Mouse (Mus musculus): Measurements from ENCODE around the gene Plek. TPM values are rescaled to one million over a fixed set of nuclear protein-coding genes. Genes with fewer than 3 reads are reported as not detected.
"Not testable (repeated sequence)": the region's sequence is repeated elsewhere in the genome, so short reads cannot be mapped to it uniquely, and the experiment has no call there.

Plek gene
- polyA plus RNA-seq, 1 experiment from 2014 or later, result 4.0 TPM

- Histone ChIP-seq H3K9ac (no peak overlapping the region), H3K27ac (no peak overlapping the region), H3K4me3 (no peak overlapping the region), H3K4me1 (no peaks in the 10 kb centered on the region), H3K9me3 (peaks cover 2% of the 10 kb centered on the region; the same call in 1 of the 2 replicates), H3K4me2 (no peak overlapping the region), H3K36me3 (replicated peaks) (no peaks in the 10 kb centered on the region), H3K27me3 (replicated peaks) (no peaks in the 10 kb centered on the region)
- WGBS, result 90% methylated on average over 7 of the region's 7 CpGs
- no peak for ATAC-seq (replicated peaks)
Observed at GRCm38 (mm10) chr11:17019328-17019727, 32.9 kb downstream of the Plek start.

GRCm38 (mm10) chr11:17012948-17013347, 39.2 kb downstream of the Plek start:
- no peak for ATAC-seq (replicated peaks)
- Histone ChIP-seq H3K4me2 (no peak overlapping the region), H3K27ac (no peak overlapping the region), H3K36me3 (replicated peaks) (no peaks in the 10 kb centered on the region), H3K27me3 (replicated peaks) (no peaks in the 10 kb centered on the region), H3K9me3 (no peaks in the 10 kb centered on the region), H3K4me1 (no peaks in the 10 kb centered on the region), H3K4me3 (no peak overlapping the region), H3K9ac (no peak overlapping the region)

GRCm38 (mm10) chr11:17008498-17008941, 43.7 kb downstream of the Plek start:
- no peaks in the 10 kb centered on the region for H3K36me3 ChIP-seq (replicated peaks)
- H3K9me3 ChIP-seq, result no peaks in the 10 kb centered on the region
- H3K27me3 ChIP-seq (replicated peaks), result no peaks in the 10 kb centered on the region
- no peak overlapping the region for H3K4me2 ChIP-seq
- H3K9ac ChIP-seq, result no peak overlapping the region
- WGBS, result 85% methylated on average over 7 of the region's 7 CpGs
- no peaks in the 10 kb centered on the region for H3K4me1 ChIP-seq
- ATAC-seq (replicated peaks), result no peak
- no peak overlapping the region for H3K27ac ChIP-seq
- H3K4me3 ChIP-seq, result no peak overlapping the region

GRCm38 (mm10) chr11:17007517-17008173, 44.5 kb downstream of the Plek start:
- 94% methylated on average over 5 of the region's 5 CpGs for WGBS
- Histone ChIP-seq H3K36me3 (replicated peaks) (no peaks in the 10 kb centered on the region), H3K4me2 (no peak overlapping the region), H3K4me3 (no peak overlapping the region), H3K9me3 (no peaks in the 10 kb centered on the region), H3K4me1 (no peaks in the 10 kb centered on the region), H3K9ac (no peak overlapping the region), H3K27ac (no peak overlapping the region), H3K27me3 (replicated peaks) (no peaks in the 10 kb centered on the region)
- ATAC-seq (replicated peaks), result no peak

- 86% methylated on average over 3 of the region's 3 CpGs for WGBS
- not testable (repeated sequence) for ATAC-seq (replicated peaks); H3K4me3 ChIP-seq; H3K4me2 ChIP-seq; H3K9ac ChIP-seq; H3K9me3 ChIP-seq; H3K27ac ChIP-seq; H3K27me3 ChIP-seq (replicated peaks); H3K36me3 ChIP-seq (replicated peaks); H3K4me1 ChIP-seq
Observed at GRCm38 (mm10) chr11:17006526-17006925, 45.7 kb downstream of the Plek start.

DNA sequence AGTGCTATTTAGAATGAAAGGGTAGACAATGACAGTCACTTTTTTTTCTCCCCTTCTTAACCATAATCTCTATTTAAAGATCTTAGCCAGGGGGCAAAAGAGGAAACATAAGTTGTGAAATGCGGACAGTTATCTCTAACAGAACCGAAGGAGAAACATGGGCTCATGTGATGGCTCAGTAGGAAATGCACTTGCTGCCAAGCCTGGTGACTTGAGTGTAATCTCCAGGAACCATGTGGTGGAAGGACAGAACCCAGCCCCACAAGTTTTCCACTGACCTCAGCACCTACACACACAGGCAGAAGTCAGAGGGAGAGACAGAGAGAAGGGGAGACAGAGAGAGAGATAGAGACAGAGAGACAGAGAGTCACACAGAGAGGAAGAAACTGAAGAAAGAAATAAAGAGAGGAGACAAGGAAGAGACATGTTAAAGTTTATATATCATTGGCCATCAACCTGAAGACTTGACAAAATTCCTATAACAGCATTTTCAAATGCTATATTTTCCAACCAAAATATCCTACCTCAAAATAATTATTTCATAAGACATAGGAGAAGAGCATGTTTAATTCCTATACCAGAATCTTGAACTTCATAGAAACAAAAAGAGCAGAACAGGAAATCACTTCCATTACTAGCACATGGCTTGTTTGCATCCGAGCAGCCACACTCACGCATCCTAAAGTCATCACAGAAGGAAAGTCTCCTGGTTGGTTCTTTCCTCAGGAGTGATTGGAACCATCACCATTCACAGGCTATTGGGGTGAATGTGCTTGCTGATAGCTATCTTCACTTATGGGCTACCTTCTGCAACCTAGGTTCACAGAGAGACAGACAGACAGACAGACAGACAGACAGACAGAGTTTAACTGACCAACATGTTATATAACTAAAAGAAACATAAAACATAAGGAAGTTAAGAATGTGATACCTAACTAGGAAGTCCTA, 47.0 kb downstream of the Plek start:
- no peak for ATAC-seq (replicated peaks)
- no peak overlapping the region for H3K4me3 ChIP-seq
- no peak overlapping the region for H3K9ac ChIP-seq
- no peaks in the 10 kb centered on the region for H3K36me3 ChIP-seq (replicated peaks)
- no peaks in the 10 kb centered on the region for H3K4me1 ChIP-seq
- WGBS, result 90% methylated on average over 4 of the region's 4 CpGs
- H3K9me3 ChIP-seq, result no peaks in the 10 kb centered on the region
- H3K27ac ChIP-seq, result no peak overlapping the region
- no peak overlapping the region for H3K4me2 ChIP-seq
- H3K27me3 ChIP-seq (replicated peaks), result no peaks in the 10 kb centered on the region

- Histone ChIP-seq H3K4me2 (no peak overlapping the region), H3K9ac (no peak overlapping the region), H3K27ac (no peak overlapping the region), H3K36me3 (replicated peaks) (no peaks in the 10 kb centered on the region), H3K4me3 (no peak overlapping the region), H3K9me3 (no peaks in the 10 kb centered on the region), H3K4me1 (no peaks in the 10 kb centered on the region), H3K27me3 (replicated peaks) (no peaks in the 10 kb centered on the region)
- ATAC-seq (replicated peaks), result no peak
- 77% methylated on average over 3 of the region's 3 CpGs for WGBS
Observed at GRCm38 (mm10) chr11:17003757-17004156, 48.4 kb downstream of the Plek start.

- Histone ChIP-seq H3K36me3 (replicated peaks) (no peaks in the 10 kb centered on the region), H3K9ac (no peak overlapping the region), H3K4me3 (no peak overlapping the region), H3K4me2 (no peak overlapping the region), H3K4me1 (no peaks in the 10 kb centered on the region), H3K27me3 (replicated peaks) (no peaks in the 10 kb centered on the region), H3K27ac (no peak overlapping the region), H3K9me3 (no peaks in the 10 kb centered on the region)
- WGBS, result 87% methylated on average over 7 of the region's 7 CpGs
- ATAC-seq (replicated peaks), result no peak
Observed at GRCm38 (mm10) chr11:17002739-17003373, 49.3 kb downstream of the Plek start.

DNA sequence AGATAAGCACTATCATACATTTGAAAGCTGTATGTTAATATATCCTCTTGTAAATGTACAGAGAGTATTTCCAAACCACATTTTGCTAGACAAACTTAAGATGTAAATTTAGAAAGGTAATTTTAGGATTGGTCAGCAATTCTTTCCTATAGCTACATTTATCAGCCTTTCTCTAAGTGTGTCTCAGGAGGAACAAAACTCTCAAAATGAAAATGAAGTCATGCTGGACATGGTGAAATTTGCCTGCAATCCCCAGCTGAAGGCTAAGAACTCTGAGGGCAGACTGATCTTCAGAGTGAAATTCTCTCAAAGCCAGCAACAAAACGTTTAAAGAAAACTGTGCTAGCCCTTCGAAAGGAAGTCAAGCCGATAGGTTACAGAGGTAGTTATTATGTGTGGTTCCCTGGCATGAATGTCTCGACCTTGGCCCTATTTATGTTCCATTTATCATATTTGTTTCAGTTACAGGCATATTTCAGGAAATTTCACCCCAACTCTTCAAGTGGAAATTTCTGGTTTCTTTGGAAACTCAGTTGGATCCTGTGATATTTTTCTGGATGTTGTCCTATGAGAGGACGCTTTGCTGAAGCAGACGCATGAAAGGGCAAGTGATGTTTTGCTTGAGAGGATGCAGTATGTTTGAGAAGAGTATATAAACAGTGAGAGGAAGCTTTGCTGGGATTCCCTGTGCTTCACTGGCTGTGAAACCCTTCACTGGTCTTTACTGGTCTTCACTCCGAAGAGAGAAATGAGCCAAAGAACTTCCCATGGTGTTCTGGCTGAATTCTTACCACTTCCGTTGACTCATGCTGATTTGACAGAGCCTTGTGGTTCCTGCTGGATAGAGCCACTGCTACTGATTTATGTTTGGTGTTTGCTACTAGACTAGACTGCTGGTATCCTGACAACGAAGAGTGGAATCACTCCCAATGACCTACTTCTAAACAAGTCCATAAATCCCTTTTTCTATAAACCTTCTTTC, 51.5 kb downstream of the Plek start:
- H3K4me3 ChIP-seq, result no peak overlapping the region
- WGBS, result 83% methylated on average over 9 of the region's 9 CpGs
- ATAC-seq (replicated peaks), result no peak
- no peaks in the 10 kb centered on the region for H3K4me1 ChIP-seq
- H3K4me2 ChIP-seq, result no peak overlapping the region
- no peak overlapping the region for H3K27ac ChIP-seq
- no peaks in the 10 kb centered on the region for H3K36me3 ChIP-seq (replicated peaks)
- no peaks in the 10 kb centered on the region for H3K27me3 ChIP-seq (replicated peaks)
- no peak overlapping the region for H3K9ac ChIP-seq
- no peaks in the 10 kb centered on the region for H3K9me3 ChIP-seq

DNA sequence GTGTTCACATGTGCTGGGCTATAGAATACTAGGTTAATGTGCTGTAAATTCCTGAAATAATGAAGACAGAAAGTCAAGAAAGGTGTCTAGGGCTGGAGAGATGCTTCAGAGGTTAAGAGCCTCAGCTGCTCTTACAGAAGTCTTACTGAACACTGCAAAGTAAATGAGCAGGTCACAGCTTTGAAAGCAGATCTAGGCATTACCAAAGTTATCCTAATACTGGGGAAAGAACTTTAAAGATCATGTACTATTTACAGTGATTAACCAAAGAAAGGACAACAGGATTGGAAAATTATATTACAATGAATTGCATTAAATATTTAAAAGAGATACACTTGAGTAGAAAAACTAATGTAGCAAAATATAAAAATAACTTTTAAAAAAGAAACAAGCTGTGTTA, 52.2 kb downstream of the Plek start:
- no peaks in the 10 kb centered on the region for H3K4me1 ChIP-seq
- no peak for ATAC-seq (replicated peaks)

GRCm38 (mm10) chr11:16999387-16999786, 52.8 kb downstream of the Plek start:
- no peaks in the 10 kb centered on the region for H3K4me1 ChIP-seq
- no peaks in the 10 kb centered on the region for H3K27me3 ChIP-seq (replicated peaks)
- ATAC-seq (replicated peaks), result no peak
- no peak overlapping the region for H3K9ac ChIP-seq
- no peak overlapping the region for H3K4me2 ChIP-seq
- H3K9me3 ChIP-seq, result no peaks in the 10 kb centered on the region
- H3K4me3 ChIP-seq, result no peak overlapping the region
- WGBS, result 100% methylated on average over 4 of the region's 4 CpGs
- no peak overlapping the region for H3K27ac ChIP-seq
- no peaks in the 10 kb centered on the region for H3K36me3 ChIP-seq (replicated peaks)

More for the DNA sequence above, 52.2 kb downstream of the Plek start:
- H3K4me3 ChIP-seq, result no peak overlapping the region
- no peaks in the 10 kb centered on the region for H3K9me3 ChIP-seq
- H3K27me3 ChIP-seq (replicated peaks), result no peaks in the 10 kb centered on the region
- no peaks in the 10 kb centered on the region for H3K36me3 ChIP-seq (replicated peaks)
- no peak overlapping the region for H3K9ac ChIP-seq
- no peak overlapping the region for H3K27ac ChIP-seq
- no peak overlapping the region for H3K4me2 ChIP-seq
